Mouse (Mus musculus) limb, embryonic 14.5 days (tissue): ENCODE results near the gene Cbx3. TPM values are rescaled to one million over a fixed set of nuclear protein-coding genes. Genes with fewer than 3 reads are reported as not detected.

Experiments
- ATAC-seq: fragments of 200-750 bp; cut with Nextera tagmentation; 2 replicates; pipeline ENCODE4 v1.8.0; 2017; ENCODE audit warnings: low read depth, moderate number of reproducible peaks, moderate TSS enrichment; ENCODE audit not compliant: low FRiP score
- DNase-seq: peaks from one replicate; pipeline ENCODE4 v3.0.0-alpha.2; 2015; ENCODE audit warnings: low spot score
- H3K27ac ChIP-seq: fragments of 300-500 bp; sonication (generic); replicated peaks from 2 replicates; pipeline ENCODE4 v1.5.1; 2014; ENCODE audit warnings: low read depth, mild to moderate bottlenecking, low read length, moderate library complexity, mixed read lengths
- H3K27me3 ChIP-seq: fragments of 300-500 bp; sonication (generic); 2 replicates; pipeline ENCODE4 v1.6.1; 2014; ENCODE audit warnings: low read length, mixed read lengths; ENCODE audit not compliant: control insufficient read depth, insufficient read depth
- H3K36me3 ChIP-seq: fragments of 300-500 bp; sonication (generic); 2 replicates; pipeline ENCODE4 v1.6.1; 2014; ENCODE audit warnings: mild to moderate bottlenecking, low read length, moderate library complexity, mixed read lengths; ENCODE audit not compliant: control insufficient read depth, insufficient read depth
- H3K4me1 ChIP-seq: fragments of 300-500 bp; sonication (generic); 2 replicates; pipeline ENCODE4 v1.6.1; 2014; ENCODE audit warnings: antibody characterized with exemption, low read length, mixed read lengths; ENCODE audit not compliant: control insufficient read depth, insufficient read depth
- H3K4me2 ChIP-seq: fragments of 300-500 bp; sonication (generic); replicated peaks from 2 replicates; pipeline ENCODE4 v1.6.1; 2014; ENCODE audit warnings: low read depth, mild to moderate bottlenecking, low read length, moderate library complexity; ENCODE audit not compliant: severe bottlenecking
- H3K4me3 ChIP-seq: fragments of 300-500 bp; sonication (generic); replicated peaks from 2 replicates; pipeline ENCODE4 v1.5.1; 2014; ENCODE audit warnings: low read length
- H3K9ac ChIP-seq: fragments of 300-500 bp; sonication (generic); 2 replicates; pipeline ENCODE4 v1.6.1; 2014; ENCODE audit warnings: mild to moderate bottlenecking, low read depth, low read length, moderate library complexity; ENCODE audit not compliant: severe bottlenecking
- H3K9me3 ChIP-seq: fragments of 300-500 bp; sonication (generic); 2 replicates; pipeline ENCODE4 v1.6.1; 2016; ENCODE audit warnings: low read length; ENCODE audit not compliant: control insufficient read depth
- POLR2A ChIP-seq: fragments of 200-500 bp; IDR thresholded peaks from 2 replicates; pipeline ENCODE4 v1.8.0; 2012; ENCODE audit warnings: inconsistent platforms, mild to moderate bottlenecking, moderate library complexity, borderline replicate concordance; ENCODE audit not compliant: insufficient read depth, insufficient read length; ENCODE audit errors: extremely low read depth
- WGBS: fragments of 180-500 bp; shearing (Covaris S2); extraction: QIAGEN DNeasy Blood & Tissue Kit; methylation state at CpG from one replicate; pipeline ENCODE4 v1.1.7; 2014; 5-methylcytosine and 5-hydroxymethylcytosine counted together
- polyA plus RNA-seq, 2 experiments: library from polyadenylated mRNA; depleted of rRNA in 1 of 2; stranded (reverse) in 1 of 2; unstranded in 1 of 2; fragments of >200 nt; fragmentation: Nextera tagmentation in 1 of 2; extraction: Ambion mirVana in 1 of 2; gene quantifications; 2 replicates each; pipeline versions ENCODE4 v1.2.1 to v1.2.3; 2012 to 2014

The Cbx3 gene
- polyA plus RNA-seq, 2 experiments = 120 to 444 TPM

DNA sequence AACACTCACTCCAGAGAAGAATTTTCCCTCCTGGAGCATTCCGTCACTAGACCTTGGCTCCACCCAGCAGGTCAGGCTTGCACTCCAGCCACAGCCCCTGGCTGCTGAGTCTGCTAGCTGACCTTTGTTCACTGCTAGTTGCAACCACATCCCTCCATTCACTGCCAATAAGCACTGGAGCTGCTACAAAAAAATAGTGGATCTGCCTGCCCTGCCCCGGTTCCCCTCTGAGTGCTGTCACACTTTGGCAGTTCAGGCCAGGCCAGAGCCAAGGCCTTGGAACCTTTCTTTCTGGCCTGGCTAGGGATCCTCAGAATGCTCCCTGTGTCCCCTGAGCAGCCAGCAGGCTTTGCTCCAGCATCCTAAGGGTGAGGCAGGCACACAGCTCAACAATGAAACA lies 19.6 kb downstream of the Cbx3 start:
- DNase-seq = no peak
- H3K27ac ChIP-seq = no peak overlapping the region
- no peak; the same call in 1 of the 2 replicates for ATAC-seq
- H3K4me3 ChIP-seq = no peak overlapping the region
- no peaks in the 10 kb centered on the region for H3K36me3 ChIP-seq
- peaks cover 6% of the 10 kb centered on the region; the same call in 1 of the 2 replicates for H3K4me1 ChIP-seq
- no peaks in the 10 kb centered on the region for H3K9me3 ChIP-seq
- H3K27me3 ChIP-seq = no peaks in the 10 kb centered on the region
- WGBS = 37% methylated on average over 2 of the region's 2 CpGs
- TF ChIP-seq POLR2A = no peak
- no peak overlapping the region for H3K4me2 ChIP-seq
- H3K9ac ChIP-seq = no peak overlapping the region

DNA sequence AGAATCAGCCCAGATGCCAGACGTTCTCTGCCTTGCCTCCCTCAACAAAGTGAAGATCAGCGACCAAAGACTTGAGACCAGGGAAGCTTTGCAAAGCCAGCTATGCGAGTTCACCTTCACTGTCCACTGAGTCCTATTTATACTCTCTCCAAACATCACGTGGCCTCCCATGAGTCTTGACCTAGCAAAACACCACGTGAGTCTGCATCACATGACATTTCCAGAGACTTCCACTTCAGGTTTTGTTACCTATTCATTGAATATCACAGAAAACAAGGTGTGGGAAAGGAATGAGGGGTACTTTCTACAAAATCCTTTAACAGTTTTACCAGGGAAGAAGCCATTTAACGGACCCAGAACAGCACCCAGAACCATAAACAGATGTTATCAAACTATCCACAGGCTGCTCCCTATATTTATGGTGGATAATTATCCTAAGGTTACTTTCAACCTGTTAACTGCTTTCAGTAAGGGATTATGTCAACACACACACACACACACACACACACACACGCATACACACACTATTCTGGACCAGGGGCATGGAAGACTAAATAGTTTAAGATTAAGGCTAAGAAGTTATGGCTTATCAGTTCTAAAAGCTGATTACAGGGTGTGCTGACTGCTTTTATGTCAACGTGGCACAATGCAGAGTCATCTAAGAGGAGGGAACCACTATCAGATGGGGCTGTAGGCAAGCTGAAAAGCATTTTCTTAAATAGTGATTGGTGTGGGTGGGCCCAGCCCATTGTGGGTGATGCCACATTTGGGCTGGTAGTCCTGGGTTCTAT lies 27.4 kb downstream of the Cbx3 start:
- Histone ChIP-seq H3K36me3 (no peaks in the 10 kb centered on the region), H3K9me3 (no peaks in the 10 kb centered on the region), H3K27me3 (no peaks in the 10 kb centered on the region), H3K27ac (no peak overlapping the region), H3K4me3 (no peak overlapping the region), H3K9ac (no peak overlapping the region), H3K4me1 (no peaks in the 10 kb centered on the region), H3K4me2 (no peak overlapping the region)
- 58% methylated on average over 8 of the region's 8 CpGs for WGBS
- TF ChIP-seq POLR2A = no peak
- ATAC-seq (no peak), DNase-seq (no peak)

- no peak overlapping the region for H3K9ac ChIP-seq
- WGBS = 71% methylated on average over 1 of the region's 1 CpGs
Observed at GRCm38 (mm10) chr6:51505671-51506070, 35.5 kb downstream of the Cbx3 start.

GRCm38 (mm10) chr6:51507556-51507955 lies 37.4 kb downstream of the Cbx3 start:
- ATAC-seq (no peak), DNase-seq (no peak)
- H3K4me1 ChIP-seq = no peaks in the 10 kb centered on the region
- no peak overlapping the region for H3K9ac ChIP-seq
- no peak overlapping the region for H3K4me3 ChIP-seq
- no peaks in the 10 kb centered on the region for H3K27me3 ChIP-seq
- no peak overlapping the region for H3K4me2 ChIP-seq
- no peak for TF ChIP-seq POLR2A
- H3K27ac ChIP-seq = no peak overlapping the region
- H3K36me3 ChIP-seq = no peaks in the 10 kb centered on the region
- no peaks in the 10 kb centered on the region for H3K9me3 ChIP-seq
- WGBS = 48% methylated on average over 2 of the region's 2 CpGs

More at GRCm38 (mm10) chr6:51505671-51506070, 35.5 kb downstream of the Cbx3 start:
- no peak overlapping the region for H3K4me3 ChIP-seq
- ATAC-seq = no peak
- H3K4me1 ChIP-seq = no peaks in the 10 kb centered on the region
- no peaks in the 10 kb centered on the region for H3K36me3 ChIP-seq
- H3K9me3 ChIP-seq = no peaks in the 10 kb centered on the region
- no peak overlapping the region for H3K4me2 ChIP-seq
- H3K27me3 ChIP-seq = no peaks in the 10 kb centered on the region
- no peak for DNase-seq
- H3K27ac ChIP-seq = no peak overlapping the region
- no peak for TF ChIP-seq POLR2A

- DNase-seq (peak; percentile 84), ATAC-seq (peak; percentile 74; the same call in 1 of the 2 replicates)
- H3K9ac ChIP-seq = peak overlapping the region; percentile 37
- H3K4me2 ChIP-seq = peak overlapping the region; percentile 45
- no peak for TF ChIP-seq POLR2A
- peak overlapping the region; percentile 29 for H3K4me3 ChIP-seq
- H3K27ac ChIP-seq = no peak overlapping the region
- no peaks in the 10 kb centered on the region for H3K9me3 ChIP-seq
- no peaks in the 10 kb centered on the region for H3K4me1 ChIP-seq
- no peaks in the 10 kb centered on the region for H3K27me3 ChIP-seq
- WGBS = 26% methylated on average over 18 of the region's 18 CpGs
- H3K36me3 ChIP-seq = no peaks in the 10 kb centered on the region
Observed at GRCm38 (mm10) chr6:51508750-51509648, 38.8 kb downstream of the Cbx3 start.
